Mouse (Mus musculus) cerebellum, adult 2 months (tissue): ENCODE data around the gene Guca2a. TPM values are rescaled to one million over a fixed set of nuclear protein-coding genes. Genes with fewer than 3 reads are reported as not detected.

Experiments used
- DNase-seq, 2 experiments: peaks; one replicate each; pipeline ENCODE4 v3.0.0; 2021
- H3K27ac ChIP-seq: fragments of 200-500 bp; 2 replicates; pipeline ENCODE4 v1.5.1; 2012; ENCODE audit warnings: low read length, control low read depth, inconsistent platforms; ENCODE audit not compliant: insufficient read depth
- H3K27me3 ChIP-seq: fragments of 200-500 bp; 2 replicates; pipeline ENCODE4 v1.6.1; 2012; ENCODE audit warnings: inconsistent platforms, mild to moderate bottlenecking, low read length, moderate library complexity; ENCODE audit not compliant: control insufficient read depth, insufficient read depth
- H3K4me1 ChIP-seq: fragments of 200-500 bp; 2 replicates; pipeline ENCODE4 v1.6.1; 2011; ENCODE audit warnings: low read length; ENCODE audit not compliant: control insufficient read depth, insufficient read depth
- H3K4me3 ChIP-seq: fragments of 200-500 bp; replicated peaks from 2 replicates; pipeline ENCODE3; 2011; ENCODE audit warnings: mild to moderate bottlenecking, low read depth, low read length, control low read depth; ENCODE audit not compliant: insufficient read depth
- CTCF ChIP-seq: fragments of 200-500 bp; IDR thresholded peaks from 2 replicates; pipeline ENCODE4 v1.5.1; 2011; ENCODE audit warnings: low read depth, mild to moderate bottlenecking, control low read depth, low read length, moderate library complexity, borderline replicate concordance; ENCODE audit not compliant: insufficient read depth
- POLR2A ChIP-seq: fragments of 200-500 bp; IDR thresholded peaks from 2 replicates; pipeline ENCODE4 v1.6.1; 2011; ENCODE audit warnings: low read length, control low read depth, borderline replicate concordance; ENCODE audit not compliant: insufficient read depth
- WGBS: fragments of 180-500 bp; shearing (Covaris S2); methylation state at CpG from one replicate; pipeline ENCODE4 v1.1.7; 2018; 5-methylcytosine and 5-hydroxymethylcytosine counted together
- polyA plus RNA-seq: library from polyadenylated mRNA; depleted of rRNA; stranded (reverse); fragments of >200 nt; gene quantifications from 2 replicates; pipeline ENCODE4 v1.2.3, GENCODE M21; 2012; rRNA removed

Guca2a gene
- not detected in 2 replicates for polyA plus RNA-seq

DNA sequence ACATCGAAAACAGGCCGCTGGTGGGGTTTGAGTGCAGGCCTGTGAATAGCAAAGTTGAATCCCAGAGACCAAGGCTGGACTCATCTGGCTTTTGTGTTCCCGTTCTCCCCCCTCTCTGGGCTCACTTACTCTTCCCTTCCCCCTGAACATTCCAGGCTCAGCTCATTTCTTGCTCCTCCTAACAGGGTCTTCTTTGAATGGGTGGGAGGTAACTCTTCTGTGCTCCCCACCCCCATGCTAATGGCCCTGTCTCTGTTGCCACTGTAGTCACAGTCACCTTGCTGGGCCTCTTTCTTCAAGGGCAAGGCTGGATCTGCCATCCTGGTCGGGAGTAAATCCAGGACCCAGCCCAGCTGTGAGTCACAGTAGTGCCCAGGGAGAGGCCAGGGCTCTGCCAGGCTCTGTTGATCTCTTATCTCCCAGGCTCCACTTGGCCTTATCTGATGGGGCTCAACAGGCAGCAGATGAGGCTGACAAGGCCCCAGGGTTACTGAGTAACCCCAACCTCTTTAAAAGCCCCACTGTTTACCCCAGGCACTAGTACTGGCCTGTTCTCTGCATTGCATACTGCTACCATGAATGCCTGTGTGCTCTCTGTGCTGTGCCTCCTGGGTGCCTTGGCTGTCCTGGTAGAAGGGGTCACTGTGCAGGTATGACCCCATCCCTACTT is at the start of gene Guca2a:
Gene Guca2a (plus strand): TSS at position 529 of the 670 bp plus-strand sequence.
- WGBS: 73% methylated on average over 4 of the region's 4 CpGs
- Histone ChIP-seq H3K4me3 (no peak within 1 kb of the TSS), H3K27ac (no peak within 1 kb of the TSS), H3K27me3 (no peaks in the 10 kb centered on the region), H3K4me1 (peaks cover 11% of the 10 kb centered on the region)
- DNase-seq: no peak
- no peak for TF ChIP-seq POLR2A
- no peak for TF ChIP-seq CTCF

DNA sequence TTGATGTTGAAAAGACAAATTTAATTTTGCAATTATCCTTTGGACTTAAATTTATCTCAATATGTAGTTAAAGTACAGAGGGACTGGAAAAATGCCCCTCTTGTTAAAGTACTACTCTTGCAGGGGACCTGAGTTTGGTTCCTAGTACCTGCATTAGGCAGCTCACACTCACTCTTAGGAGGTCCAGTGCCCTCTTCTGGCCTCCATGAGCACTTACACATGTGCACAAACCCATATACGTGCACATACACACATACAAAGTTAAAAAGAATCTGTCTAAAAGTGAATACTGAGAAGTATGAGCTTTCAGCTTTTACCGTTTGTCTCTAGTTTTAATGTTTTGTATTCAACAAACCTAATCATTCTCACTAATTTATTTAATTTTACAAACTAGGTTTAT is 49.5 kb upstream of the Guca2a start:
- no peak for DNase-seq
- WGBS: 97% methylated on average over 2 of the region's 2 CpGs
- Histone ChIP-seq H3K4me1 (peaks cover 2% of the 10 kb centered on the region; the same call in 1 of the 2 replicates), H3K27me3 (no peaks in the 10 kb centered on the region), H3K27ac (no peak overlapping the region), H3K4me3 (no peak overlapping the region)
- no peak for TF ChIP-seq POLR2A
- TF ChIP-seq CTCF: no peak

DNA sequence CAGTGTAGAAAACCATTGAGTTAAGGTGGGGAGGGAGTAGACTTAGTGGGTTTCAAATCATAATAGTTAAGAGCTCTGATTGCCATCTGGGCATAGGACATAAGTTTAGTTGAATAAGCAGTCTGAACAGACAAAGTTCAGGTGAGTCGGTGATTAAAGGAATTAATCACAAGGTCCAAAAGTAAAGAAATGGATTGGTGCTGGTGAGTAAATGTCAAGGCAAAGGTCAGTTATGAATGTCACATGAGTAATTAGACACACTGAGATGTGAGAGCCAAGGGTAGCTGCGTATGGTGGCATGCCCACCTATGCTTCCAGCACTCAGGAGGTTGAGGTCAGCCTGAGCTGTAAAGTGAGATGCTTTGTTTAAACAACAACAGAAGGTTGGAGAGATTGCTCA is 48.1 kb upstream of the Guca2a start:
- DNase-seq: no peak

DNA sequence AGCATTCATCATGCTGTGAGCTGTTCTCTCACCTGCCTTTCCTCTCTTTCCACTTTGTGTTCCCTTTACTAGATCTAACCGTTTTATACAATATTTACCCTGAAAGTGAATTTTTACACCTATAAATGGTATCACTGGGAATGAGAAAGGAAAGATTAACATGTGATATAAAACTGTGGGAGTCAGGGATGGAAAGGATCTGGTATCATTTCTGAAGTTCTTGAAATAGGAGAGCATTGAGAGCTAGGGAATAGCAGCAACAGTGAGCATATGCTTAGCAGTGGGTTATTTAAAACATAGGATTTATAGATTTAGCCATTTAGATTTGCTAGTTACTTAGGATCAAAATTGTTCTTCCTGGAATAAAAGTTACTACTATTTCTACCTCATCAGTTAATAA is 47.5 kb upstream of the Guca2a start:
- Histone ChIP-seq H3K27me3 (no peaks in the 10 kb centered on the region), H3K4me1 (peaks cover 2% of the 10 kb centered on the region; the same call in 1 of the 2 replicates), H3K4me3 (no peak overlapping the region), H3K27ac (no peak overlapping the region)
- DNase-seq: no peak
- 92% methylated on average over 1 of the region's 1 CpGs for WGBS
- TF ChIP-seq POLR2A: no peak
- TF ChIP-seq CTCF: no peak

More for the DNA sequence above, 48.1 kb upstream of the Guca2a start:
- Histone ChIP-seq H3K4me1 (peaks cover 2% of the 10 kb centered on the region; the same call in 1 of the 2 replicates), H3K27me3 (no peaks in the 10 kb centered on the region), H3K4me3 (no peak overlapping the region), H3K27ac (no peak overlapping the region)
- TF ChIP-seq POLR2A: no peak
- TF ChIP-seq CTCF: no peak
- WGBS: 85% methylated on average over 2 of the region's 2 CpGs

DNA sequence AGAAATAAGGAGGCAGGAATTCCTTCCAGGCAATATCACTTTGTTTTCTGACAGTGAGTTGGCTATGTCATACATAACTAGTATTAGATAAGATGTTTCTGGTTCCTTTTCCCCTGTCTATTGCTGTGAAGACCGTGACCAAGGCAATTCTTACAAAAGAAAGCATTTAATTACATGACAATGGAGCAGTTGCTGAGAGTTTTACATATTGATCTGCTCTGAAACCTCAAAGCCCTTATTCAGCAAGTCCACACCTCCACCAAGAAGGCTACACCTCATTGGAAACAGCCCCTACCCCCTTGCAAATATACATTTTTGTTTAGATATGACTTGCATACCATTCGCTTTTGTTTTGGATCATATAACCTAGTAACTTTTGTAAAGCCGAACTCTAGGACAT is 45.0 kb upstream of the Guca2a start:
- Histone ChIP-seq H3K4me3 (no peak overlapping the region), H3K27me3 (no peaks in the 10 kb centered on the region), H3K4me1 (peaks cover 2% of the 10 kb centered on the region; the same call in 1 of the 2 replicates), H3K27ac (no peak overlapping the region)
- WGBS: 78% methylated on average over 3 of the region's 3 CpGs
- TF ChIP-seq POLR2A (no peak), CTCF (no peak)
- no peak for DNase-seq

DNA sequence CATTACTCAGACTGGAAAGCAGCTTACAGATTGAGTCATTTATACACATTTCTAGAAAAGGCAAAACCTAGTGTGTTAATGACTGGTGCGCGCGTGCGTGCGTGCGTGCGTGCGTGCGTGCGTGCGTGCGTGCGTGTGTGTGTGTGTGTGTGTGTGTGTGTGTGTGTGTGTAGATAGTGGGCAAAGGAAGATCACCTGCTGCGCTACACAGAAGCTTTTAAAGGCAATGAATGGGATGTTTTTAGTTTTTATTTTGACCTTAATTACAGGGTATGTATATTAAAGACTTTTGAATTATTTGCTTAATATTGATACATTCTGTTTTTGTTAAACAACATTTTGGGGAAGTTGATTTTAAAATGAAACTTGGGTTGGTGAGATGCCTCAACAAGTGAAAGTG is 43.2 kb upstream of the Guca2a start:
- Histone ChIP-seq H3K4me1 (peaks cover 2% of the 10 kb centered on the region; the same call in 1 of the 2 replicates), H3K27ac (no peak overlapping the region), H3K27me3 (no peaks in the 10 kb centered on the region), H3K4me3 (no peak overlapping the region)
- no peak for DNase-seq
- 84% methylated on average over 14 of the region's 14 CpGs for WGBS
- TF ChIP-seq CTCF (no peak), POLR2A (no peak)

DNA sequence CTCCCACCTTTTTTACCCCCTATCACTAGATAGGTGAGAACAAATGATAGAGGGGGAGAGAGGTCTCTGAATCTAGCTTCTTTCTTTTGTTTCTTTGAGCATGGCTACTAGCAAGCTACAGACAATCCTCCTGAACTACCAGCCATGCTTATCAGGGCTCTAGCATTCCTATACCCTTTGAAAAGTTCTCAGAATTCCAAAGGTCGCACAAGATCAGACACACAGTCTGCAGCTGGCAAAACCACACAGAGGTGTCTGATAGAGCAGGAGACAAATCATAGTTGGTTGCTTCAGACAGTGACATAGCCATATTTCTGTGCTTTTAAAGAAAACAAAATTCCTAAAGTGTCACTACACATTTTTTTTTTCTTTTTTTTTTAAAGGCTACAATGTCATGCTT is 37.9 kb upstream of the Guca2a start:
- WGBS: 72% methylated on average over 1 of the region's 1 CpGs

DNA sequence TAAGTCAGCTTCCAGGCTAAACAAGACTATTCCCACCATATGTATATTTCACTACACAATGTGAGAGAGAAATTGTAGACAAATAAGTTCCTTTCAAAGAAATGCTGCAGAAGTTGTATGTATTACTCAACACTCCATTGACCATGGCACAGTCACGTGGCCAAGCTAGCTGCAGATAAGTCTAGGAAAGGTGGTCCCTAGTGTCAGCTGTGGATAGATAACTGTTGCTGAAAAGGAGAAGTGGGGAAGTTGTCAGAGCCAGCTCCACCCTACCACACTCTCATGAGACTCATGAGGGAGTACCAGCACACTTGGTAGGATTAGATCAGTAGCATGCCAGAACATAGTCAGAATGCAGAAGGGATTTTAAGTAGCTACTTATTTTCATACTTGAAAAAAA is 28.0 kb upstream of the Guca2a start:
- TF ChIP-seq CTCF (no peak), POLR2A (no peak)
- WGBS: 92% methylated on average over 1 of the region's 1 CpGs

More for the DNA sequence above, 37.9 kb upstream of the Guca2a start:
- no peak for TF ChIP-seq CTCF
- no peak for TF ChIP-seq POLR2A
- DNase-seq: no peak
- Histone ChIP-seq H3K4me3 (no peak overlapping the region), H3K27ac (no peak overlapping the region), H3K27me3 (no peaks in the 10 kb centered on the region), H3K4me1 (no peaks in the 10 kb centered on the region)

DNA sequence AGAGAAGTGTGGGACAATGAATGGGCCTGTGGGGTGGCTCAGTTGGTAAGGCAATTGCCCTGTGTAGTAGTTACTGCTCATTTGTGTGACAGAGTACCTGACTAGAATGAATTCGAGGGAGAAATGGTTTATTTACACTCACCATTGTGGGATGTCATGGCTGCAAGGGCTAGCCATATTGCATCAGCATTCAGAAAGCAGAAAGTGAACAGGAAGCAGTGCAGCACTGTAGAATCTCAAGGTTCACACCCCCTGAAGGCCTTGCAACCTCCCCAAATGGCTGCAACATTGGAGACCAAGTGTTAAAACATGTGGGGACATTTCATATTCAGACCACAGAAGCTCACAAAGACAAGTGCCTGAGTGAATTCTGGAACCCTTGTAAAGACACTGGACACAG is 23.4 kb upstream of the Guca2a start:
- Histone ChIP-seq H3K27ac (no peak overlapping the region), H3K4me3 (no peak overlapping the region), H3K4me1 (no peaks in the 10 kb centered on the region), H3K27me3 (no peaks in the 10 kb centered on the region)
- 66% methylated on average over 1 of the region's 1 CpGs for WGBS
- no peak for DNase-seq
- TF ChIP-seq POLR2A: no peak
- no peak for TF ChIP-seq CTCF

More for the DNA sequence above, 28.0 kb upstream of the Guca2a start:
- no peak overlapping the region for H3K4me3 ChIP-seq
- no peaks in the 10 kb centered on the region for H3K27me3 ChIP-seq
- no peak for DNase-seq
- no peaks in the 10 kb centered on the region for H3K4me1 ChIP-seq
- no peak overlapping the region for H3K27ac ChIP-seq
